Mouse (Mus musculus) frontal cortex, postnatal 14 days (tissue): Measurements from ENCODE around the gene Galnt4.

Source experiments
- DNase-seq, 2 experiments: peaks; one replicate each; pipeline ENCODE4 v3.0.0; 2022; ENCODE audit warnings: low spot score in 2 of 2

Gene Galnt4

DNA sequence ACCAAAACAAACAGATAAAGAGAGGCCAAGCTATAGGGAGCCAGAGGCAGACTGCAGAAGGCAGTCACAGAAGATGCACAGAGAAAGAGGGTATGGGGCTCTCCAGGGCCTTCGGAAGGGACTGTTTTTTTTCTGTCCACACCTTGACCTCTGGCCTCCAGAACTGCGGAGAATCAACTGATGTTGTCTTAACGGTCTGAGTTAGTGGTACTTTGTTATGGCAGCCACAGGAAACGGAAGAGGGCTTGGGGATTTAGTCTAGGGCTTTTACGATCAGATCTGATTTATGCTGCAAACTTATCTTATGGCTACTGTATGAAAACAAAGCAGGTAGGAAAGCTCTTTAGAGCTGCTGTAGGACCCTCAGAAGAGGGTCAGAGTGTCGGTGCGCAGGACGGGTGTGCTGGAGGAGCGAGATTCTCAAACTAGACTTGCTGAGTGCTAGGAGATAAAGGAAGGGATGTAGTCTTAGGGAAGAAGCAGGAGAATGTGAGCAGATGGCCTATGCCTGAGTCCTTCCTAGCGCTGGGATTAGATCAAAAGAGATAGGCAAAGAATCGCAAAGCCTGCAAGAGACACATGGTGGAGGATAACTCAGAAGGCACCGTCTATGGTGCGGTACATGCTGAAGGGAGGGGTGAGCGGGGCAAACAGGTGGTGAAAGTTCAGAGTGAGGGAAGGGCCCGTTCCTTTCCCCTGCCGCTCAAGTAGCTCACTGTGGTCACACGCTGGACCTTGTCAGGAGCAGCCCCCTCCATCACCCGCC lies 7.7 kb downstream of the Galnt4 start:
- DNase-seq, result no peak

DNA sequence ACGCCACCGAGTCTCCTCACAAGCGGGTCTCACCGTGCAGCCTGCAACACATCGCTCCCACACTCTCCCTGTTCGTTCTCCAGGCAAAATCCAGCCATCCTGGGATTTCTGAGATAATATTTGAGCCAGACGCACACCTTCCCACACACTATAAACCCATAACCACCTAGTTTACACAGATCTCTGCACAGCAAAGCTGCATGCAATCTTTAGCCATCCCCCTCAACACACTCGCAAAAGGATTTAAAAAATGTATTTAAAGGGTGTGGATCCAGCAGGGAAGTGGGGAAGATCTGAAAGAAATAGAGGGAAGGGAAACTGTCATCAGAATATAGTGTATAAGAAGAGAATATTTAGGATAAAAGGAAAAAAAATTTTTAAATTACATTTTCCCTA lies 8.3 kb downstream of the Galnt4 start:
- DNase-seq, result no peak

GRCm38 (mm10) chr10:99116650-99117615 lies 9.0 kb downstream of the Galnt4 start:
- no peak for DNase-seq

DNA sequence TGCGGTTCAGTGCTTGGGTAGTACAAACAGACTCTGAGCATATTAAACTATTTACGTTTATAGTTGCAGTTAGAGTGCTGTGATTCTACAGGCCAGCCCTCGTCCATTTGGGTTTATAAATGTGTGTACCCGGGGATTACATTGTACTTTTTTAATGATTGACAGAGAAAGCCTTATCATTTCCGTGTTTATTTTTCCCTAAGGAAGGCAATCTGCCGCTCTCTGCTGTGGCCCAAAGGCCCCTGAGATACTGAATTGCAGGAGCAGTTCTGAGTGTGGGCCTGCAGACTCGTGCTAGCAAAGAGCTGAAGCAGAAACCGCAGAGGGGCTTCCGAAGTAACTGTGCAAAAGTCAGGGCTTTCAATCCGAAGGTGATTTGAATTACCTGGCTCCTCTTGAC lies 9.9 kb downstream of the Galnt4 start:
- DNase-seq, result no peak

GRCm38 (mm10) chr10:99118697-99119096 lies 10.7 kb downstream of the Galnt4 start:
- DNase-seq, result no peak

DNA sequence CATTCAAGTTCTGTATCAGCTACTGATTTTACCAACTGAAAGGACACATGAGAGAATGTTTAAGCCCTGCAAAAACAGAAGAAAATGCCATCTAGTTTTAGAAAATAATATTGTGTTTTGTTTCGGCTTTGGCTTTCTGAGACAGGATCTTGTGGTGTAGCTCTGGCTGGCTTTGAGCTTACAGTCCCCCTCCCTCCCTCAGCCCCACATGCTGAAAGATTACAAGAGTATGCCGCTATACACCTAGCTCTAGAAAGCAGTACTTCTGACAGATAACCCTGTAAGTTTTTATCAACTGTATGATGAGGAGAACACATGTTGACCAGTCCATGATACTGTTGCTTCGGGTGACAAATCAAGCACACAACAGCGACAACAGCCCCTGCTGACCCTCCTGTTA lies 11.5 kb downstream of the Galnt4 start:
- DNase-seq, result no peak

- no peak for DNase-seq
These were observed 18.3 kb downstream of the Galnt4 start, which contains the start of gene Phxr2 for GRCm38 (mm10) chr10:99126225-99126624. Gene Phxr2, minus strand, starts transcription at chr10:99126325.

DNA sequence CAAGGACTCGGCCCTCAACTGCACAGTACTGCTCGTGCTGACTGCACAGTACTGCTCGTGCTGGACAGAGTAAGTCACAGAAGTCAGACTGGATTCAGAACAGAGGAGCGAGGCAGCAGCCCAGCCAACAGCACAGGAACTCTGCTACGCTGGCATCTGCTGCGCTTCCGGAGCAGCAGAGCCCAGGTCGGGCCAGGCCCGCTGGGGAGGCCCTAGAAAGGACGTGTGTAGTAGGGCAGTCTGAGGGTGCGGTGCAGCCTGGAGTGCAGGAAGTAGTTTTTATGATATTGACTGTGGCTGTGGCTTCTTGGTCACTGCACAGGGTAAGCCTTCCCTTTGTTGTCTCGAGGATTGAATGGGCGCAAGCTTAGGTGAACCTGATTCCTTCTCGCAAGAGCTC lies 19.0 kb downstream of the Galnt4 start:
- DNase-seq, result no peak

DNA sequence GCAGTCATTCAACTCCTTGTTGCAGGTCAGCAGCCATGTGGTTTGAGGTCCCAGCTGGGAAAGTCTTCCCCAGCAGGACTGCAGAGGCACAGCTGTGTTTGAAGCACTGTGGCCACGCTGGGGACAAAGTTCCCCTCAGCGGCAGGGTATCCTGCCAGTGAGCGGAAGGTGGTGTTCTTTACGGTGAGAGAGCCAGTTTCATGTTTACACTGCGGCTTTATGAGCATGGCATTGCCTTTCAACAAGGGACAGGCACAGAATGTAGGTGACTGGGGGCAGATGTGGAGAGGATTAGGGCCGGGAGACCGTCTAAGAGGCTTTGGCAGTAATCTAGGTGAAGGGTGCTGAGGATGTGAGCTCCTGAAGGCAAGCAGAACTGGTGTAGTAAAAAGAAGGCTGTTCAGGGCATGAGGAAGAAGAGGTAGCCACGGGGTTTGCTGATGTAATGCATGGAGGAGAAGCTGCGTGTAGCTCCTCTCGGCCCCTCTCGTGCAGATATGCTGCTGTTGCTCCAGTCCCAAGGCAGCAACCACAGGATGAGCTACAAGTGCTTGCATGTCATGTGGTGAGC lies 19.8 kb downstream of the Galnt4 start:
- no peak for DNase-seq

GRCm38 (mm10) chr10:99130611-99131010 lies 22.7 kb downstream of the Galnt4 start:
- no peak for DNase-seq

- DNase-seq, result no peak
These were observed 23.3 kb downstream of the Galnt4 start for GRCm38 (mm10) chr10:99131298-99131697.

DNA sequence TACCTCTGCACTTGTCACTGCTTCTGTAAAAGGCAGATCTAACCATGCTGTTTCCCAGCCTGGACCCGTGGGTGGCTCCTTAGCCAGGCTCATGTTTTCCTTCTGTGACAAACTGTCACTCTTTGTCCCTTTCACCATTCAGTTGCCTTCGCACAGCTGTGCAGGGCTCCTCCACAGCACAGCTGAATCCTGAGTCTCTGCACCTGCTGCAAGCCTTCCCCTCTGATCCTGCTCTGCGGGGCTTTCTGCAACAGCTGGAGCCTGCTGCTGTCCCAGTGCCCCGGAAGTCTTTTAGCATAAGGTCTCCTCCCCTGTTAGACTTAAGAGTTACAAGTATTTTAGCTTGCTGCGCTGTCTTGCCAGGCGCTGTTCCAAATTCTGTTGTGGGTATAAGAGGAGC lies 24.2 kb downstream of the Galnt4 start:
- DNase-seq, result no peak

DNA sequence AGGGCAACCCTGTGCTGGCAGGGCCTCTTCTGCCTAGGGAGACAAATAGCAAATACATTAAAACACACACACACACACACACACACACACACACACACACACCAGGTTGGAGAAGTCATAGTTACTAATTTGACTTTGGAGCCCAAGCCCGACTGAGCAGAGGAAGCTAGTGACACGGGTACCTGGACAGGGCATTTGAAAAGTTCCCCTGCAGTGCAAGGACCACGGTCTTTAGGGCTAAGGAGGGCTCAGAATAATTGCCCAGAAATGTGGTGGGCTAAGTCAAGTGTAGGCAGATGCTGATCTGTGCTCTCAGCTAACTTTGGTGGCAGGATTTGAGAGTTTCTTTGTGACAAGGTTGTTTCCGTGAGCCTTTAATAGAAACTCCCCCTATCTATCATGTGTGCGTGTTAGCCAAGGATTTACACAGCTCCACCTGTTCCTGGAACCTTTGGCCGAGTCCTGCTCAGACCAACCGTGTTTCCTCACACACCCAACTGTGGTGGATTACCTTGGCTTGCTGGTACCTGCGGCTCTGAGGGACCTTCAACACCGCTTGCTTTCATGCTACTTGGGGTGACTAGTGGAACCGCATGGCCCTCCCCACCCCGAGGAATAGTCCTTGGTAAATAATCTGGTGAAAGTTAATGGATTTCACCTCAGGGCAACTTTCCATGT lies 24.8 kb downstream of the Galnt4 start:
- DNase-seq, result no peak

DNA sequence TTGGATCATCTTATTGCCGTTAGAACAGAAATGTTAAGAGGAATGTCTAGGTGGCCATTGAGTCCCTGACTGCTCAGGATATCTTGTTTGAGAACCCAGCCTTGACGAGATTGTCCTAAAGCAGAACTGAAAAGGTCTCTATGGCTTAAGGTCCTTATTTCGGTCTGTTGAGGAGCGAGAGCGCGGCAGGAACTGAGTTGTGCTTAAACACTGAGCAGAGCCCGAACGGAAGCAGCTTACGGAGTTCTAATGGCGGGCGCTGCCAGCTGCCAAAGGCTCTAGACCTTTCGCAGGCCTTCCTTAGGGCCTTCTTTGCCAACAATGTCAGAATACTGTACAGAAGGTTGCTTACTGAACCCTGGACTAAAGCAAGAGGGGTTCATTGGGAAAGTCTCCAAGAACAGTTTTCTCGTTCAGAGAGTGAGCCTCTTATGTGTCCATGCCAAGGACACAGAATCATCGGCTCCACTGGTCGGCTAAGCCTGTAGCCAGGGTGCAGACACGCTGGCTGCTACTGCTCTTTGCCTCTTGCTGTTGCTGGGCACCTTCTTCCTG lies 25.4 kb downstream of the Galnt4 start:
- no peak for DNase-seq

DNA sequence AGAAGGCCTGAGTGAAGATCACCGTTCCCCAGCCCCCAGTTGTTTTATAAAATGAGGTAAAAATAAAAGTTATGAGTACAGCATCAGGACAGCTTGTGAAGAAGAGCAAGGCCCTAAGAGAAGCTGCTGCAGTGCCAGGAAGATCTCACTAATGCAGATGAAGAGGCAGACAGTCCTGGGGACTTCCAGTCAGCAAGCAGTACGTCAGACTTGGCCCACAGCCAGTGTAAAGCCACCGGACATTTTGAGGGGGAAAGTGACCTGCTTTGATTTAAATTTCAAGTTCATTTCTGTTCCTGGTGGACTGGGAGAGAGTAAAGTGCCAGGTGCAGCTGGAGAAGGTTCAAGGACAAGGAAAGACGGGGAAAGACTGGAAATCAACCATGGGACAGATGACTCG lies 28.4 kb downstream of the Galnt4 start:
- DNase-seq, result no peak

DNA sequence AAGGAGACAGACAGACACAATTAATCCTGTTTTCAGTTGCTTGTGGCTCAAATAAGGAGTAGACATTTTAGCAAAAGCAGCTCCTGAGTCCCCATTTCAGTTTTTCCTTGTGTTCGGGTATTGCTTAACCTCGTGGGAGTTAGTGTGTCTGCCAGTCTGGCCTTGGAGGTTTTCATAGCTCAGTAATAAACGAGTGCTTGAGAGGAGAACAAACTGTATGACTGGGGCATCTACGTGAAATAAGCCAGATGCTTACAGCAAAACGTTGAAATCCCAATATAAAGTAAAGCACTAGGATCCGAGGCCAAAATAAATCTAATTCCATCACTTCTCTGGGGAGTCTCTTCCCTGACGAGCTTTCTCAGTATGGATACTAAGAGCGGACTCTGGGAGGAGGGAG lies 37.7 kb downstream of the Galnt4 start:
- DNase-seq, result no peak

DNA sequence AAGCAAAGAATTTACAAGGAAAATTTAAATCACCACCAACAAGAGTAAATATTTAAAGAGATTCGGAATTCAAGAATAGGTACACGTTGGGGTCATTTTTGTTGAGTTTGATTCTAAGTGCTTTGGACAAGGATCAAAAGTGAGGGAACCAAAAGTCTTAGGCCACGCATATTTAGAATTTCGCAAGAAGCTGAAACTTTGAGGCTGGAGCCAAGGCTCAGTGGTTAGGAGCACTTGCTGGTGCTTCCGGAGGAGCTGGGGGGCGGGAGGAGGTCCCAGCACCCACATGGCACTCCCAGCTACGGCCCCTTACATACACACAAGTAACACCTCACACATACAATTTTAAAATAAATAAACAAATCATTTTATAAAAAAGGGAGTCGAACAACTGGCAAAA lies 38.6 kb downstream of the Galnt4 start:
- DNase-seq, result no peak

GRCm38 (mm10) chr10:99150016-99150415 lies 42.1 kb downstream of the Galnt4 start:
- DNase-seq, result no peak

DNA sequence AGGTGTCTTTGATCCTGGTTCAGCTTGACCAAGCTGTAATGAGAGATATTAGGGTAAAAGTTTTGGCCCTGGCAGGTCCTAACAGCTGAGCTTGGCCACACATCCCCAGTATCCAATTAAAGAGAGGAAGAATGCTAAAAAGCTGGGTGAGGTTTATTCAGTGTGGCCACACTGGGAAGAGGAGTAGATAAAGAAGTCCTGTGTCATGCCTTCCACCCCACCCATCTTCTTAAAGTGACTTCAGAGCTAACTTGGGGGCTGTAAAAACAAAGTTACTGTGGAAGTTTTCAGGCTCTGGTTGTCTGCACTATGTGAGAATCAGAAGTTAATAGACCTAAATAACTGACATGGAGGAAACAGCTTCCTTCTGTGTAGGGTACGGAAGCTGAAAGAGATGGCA lies 43.6 kb downstream of the Galnt4 start:
- DNase-seq, result no peak

DNA sequence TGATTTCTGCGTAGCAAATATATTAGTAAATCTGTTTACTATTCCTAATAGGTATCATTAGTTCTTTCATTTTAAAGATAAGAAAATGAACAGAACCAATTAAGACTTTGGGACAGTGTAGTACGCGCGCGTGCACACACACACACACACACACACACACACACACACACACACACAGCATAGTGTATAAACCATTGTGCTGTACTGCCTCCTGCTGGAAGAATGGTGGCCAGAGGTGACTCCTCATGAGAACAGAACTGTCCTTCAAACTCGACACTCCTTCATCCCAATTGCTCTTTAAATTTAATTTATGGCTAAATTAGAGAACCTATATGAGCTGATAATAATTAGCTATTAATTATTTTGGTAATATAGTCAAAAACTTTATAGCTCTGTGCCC lies 44.1 kb downstream of the Galnt4 start:
- DNase-seq, result no peak

- no peak for DNase-seq
These were observed 46.7 kb downstream of the Galnt4 start for GRCm38 (mm10) chr10:99154635-99155034.

- DNase-seq, result no peak
These were observed 48.8 kb downstream of the Galnt4 start for GRCm38 (mm10) chr10:99156808-99157207.
